In genomic region chr11:101120545-101121188, GRCm38 (mm10) we compare ENCODE assay signal across 8 mouse cellular contexts. TPM values are rescaled to one million over a fixed set of nuclear protein-coding genes. Genes with fewer than 3 reads are reported as not detected.
A peak's percentile ranks its signal among the peaks of the same experiment; 100 is the strongest.
DNase-seq lines count a peak whose midpoint lies in the region; ATAC-seq and TF ChIP-seq lines count a peak whose summit lies in the region.

No protein-coding gene starts in this region.

- DNase-seq in heart, postnatal 14 days, result no peak
- no peak for DNase-seq in liver, embryonic 11.5 days (ENCODE audit: low spot score)
- DNase-seq in thymus, postnatal 14 days, result peak; percentile 27
- DNase-seq in MN1 (ENCODE audit: low spot score), result no peak

- H3K27ac ChIP-seq in heart, embryonic 11.5 days (ENCODE audit: low read depth, low read length), result peak overlapping the region; percentile 91
- H3K27ac ChIP-seq in liver, embryonic 11.5 days (ENCODE audit: low read depth, low read length), result peak overlapping the region; percentile 88

- 24% methylated on average over 19 of the region's 19 CpGs for WGBS in heart, embryonic 11.5 days (ENCODE audit: insufficient replicate concordance)
- WGBS in liver, embryonic 11.5 days, result 25% methylated on average over 19 of the region's 19 CpGs

- peak overlapping the region; percentile 97 for H3K4me3 ChIP-seq in heart, embryonic 11.5 days (ENCODE audit: low read depth, low read length)
- H3K4me3 ChIP-seq in E14TG2a.4 (replicated peaks; ENCODE audit: low read length), result peak overlapping the region; percentile 97
- peak overlapping the region; percentile 88 for H3K4me3 ChIP-seq in erythroblast, embryonic 14.5 days (replicated peaks)
- peak overlapping the region; percentile 98 for H3K4me3 ChIP-seq in liver, embryonic 11.5 days (ENCODE audit: low read depth, low read length)

- H3K36me3 ChIP-seq in heart, embryonic 11.5 days (ENCODE audit: control insufficient read depth, insufficient read depth, low read length), result peaks cover under 1% of the 10 kb centered on the region; the same call in 1 of the 2 replicates
- H3K36me3 ChIP-seq in E14TG2a.4 (ENCODE audit: insufficient read depth, low read length), result peaks cover 67% of the 10 kb centered on the region
- peaks cover 66% of the 10 kb centered on the region for H3K36me3 ChIP-seq in erythroblast, embryonic 14.5 days (ENCODE audit: control insufficient read depth)
- H3K36me3 ChIP-seq in liver, embryonic 11.5 days (ENCODE audit: control insufficient read depth, insufficient read depth, low read length), result peaks cover 7% of the 10 kb centered on the region

- TF ChIP-seq CTCF in E14TG2a.4 (conservative IDR thresholded peaks at IDR 0.05; ENCODE audit: low read length), result no peak

- H3K9me3 ChIP-seq in heart, embryonic 11.5 days (replicated peaks; ENCODE audit: control insufficient read depth, low read length), result no peaks in the 10 kb centered on the region
- H3K9me3 ChIP-seq in E14TG2a.4 (ENCODE audit: low read length), result no peaks in the 10 kb centered on the region
- H3K9me3 ChIP-seq in erythroblast, embryonic 14.5 days (ENCODE audit: control insufficient read depth, low read length), result no peaks in the 10 kb centered on the region
- no peaks in the 10 kb centered on the region for H3K9me3 ChIP-seq in liver, embryonic 11.5 days (ENCODE audit: control insufficient read depth, low read length)

- peak overlapping the region; percentile 91 for H3K4me2 ChIP-seq in heart, embryonic 11.5 days
- peak overlapping the region; percentile 89 for H3K4me2 ChIP-seq in liver, embryonic 11.5 days

- H3K4me1 ChIP-seq in heart, embryonic 11.5 days (ENCODE audit: control insufficient read depth, insufficient read depth, low read length), result peaks cover 19% of the 10 kb centered on the region
- H3K4me1 ChIP-seq in E14TG2a.4 (replicated peaks; ENCODE audit: low read depth, low read length), result peaks cover 34% of the 10 kb centered on the region
- peaks cover 51% of the 10 kb centered on the region for H3K4me1 ChIP-seq in erythroblast, embryonic 14.5 days (ENCODE audit: control insufficient read depth)
- H3K4me1 ChIP-seq in liver, embryonic 11.5 days (replicated peaks; ENCODE audit: control insufficient read depth, insufficient read depth, low read length), result peaks cover 18% of the 10 kb centered on the region

- ATAC-seq in heart, embryonic 11.5 days (replicated peaks; ENCODE audit: insufficient number of reproducible peaks, low FRiP score, low TSS enrichment), result no peak
- no peak for ATAC-seq in liver, embryonic 11.5 days (replicated peaks; ENCODE audit: low FRiP score)
- no peak for ATAC-seq in granulocyte monocyte progenitor cell, adult 5-6 weeks (replicated peaks; ENCODE audit: poor library complexity, severe bottlenecking)

- no peaks in the 10 kb centered on the region for H3K27me3 ChIP-seq in heart, embryonic 11.5 days (ENCODE audit: control insufficient read depth, insufficient read depth, low read length)
- H3K27me3 ChIP-seq in E14TG2a.4 (ENCODE audit: insufficient read depth, low read length), result no peaks in the 10 kb centered on the region
- H3K27me3 ChIP-seq in erythroblast, embryonic 14.5 days (ENCODE audit: control insufficient read depth), result no peaks in the 10 kb centered on the region
- H3K27me3 ChIP-seq in liver, embryonic 11.5 days (replicated peaks; ENCODE audit: control insufficient read depth, insufficient read depth, low read length), result no peaks in the 10 kb centered on the region

- intact Hi-C loops in heart, postnatal 14 days (cut with DNase I), result no loop called here

- peak overlapping the region; percentile 96 for H3K9ac ChIP-seq in heart, embryonic 11.5 days (ENCODE audit: low read depth, low read length)
- peak overlapping the region; percentile 62 for H3K9ac ChIP-seq in liver, embryonic 11.5 days (ENCODE audit: low read depth, low read length)

RNA-seq across cellular contexts. Expression of gene Tubg1, which starts 0.9 kb away (rescaled TPM):
- polyA plus RNA-seq in heart, embryonic 11.5 days (2014; fragmentation: Nextera tagmentation; extraction: Ambion mirVana), result 82.1 and 83.5 TPM in 2 replicates
- total RNA-seq in heart, postnatal 14 days (2021), result 10 to 100 TPM; 20.9 to 25.8 TPM
- 22.0 and 23.7 TPM in 2 replicates for polyA plus RNA-seq in erythroblast, embryonic 14.5 days (2012)
- polyA plus RNA-seq in liver, embryonic 11.5 days (2014; fragmentation: Nextera tagmentation; extraction: Ambion mirVana), result 82.3 and 85.3 TPM in 2 replicates
- 27.6 and 53.4 TPM in 2 replicates for total RNA-seq in granulocyte monocyte progenitor cell, adult 5-6 weeks (2014; fragmentation: Nextera tagmentation)
- 25.8 and 43.7 TPM in 2 replicates for total RNA-seq in granulocyte monocyte progenitor cell, adult 5-6 weeks (2017)

RNA-seq across cellular contexts. Expression of gene Retreg3, which starts 1.0 kb away (rescaled TPM):
- polyA plus RNA-seq in heart, embryonic 11.5 days (2014; fragmentation: Nextera tagmentation; extraction: Ambion mirVana), result 5.5 and 9.2 TPM in 2 replicates
- total RNA-seq in heart, postnatal 14 days (2021), result 10 to 100 TPM; 37.7 to 40.0 TPM
- 1.6 and 1.7 TPM in 2 replicates for polyA plus RNA-seq in erythroblast, embryonic 14.5 days (2012)
- polyA plus RNA-seq in liver, embryonic 11.5 days (2014; fragmentation: Nextera tagmentation; extraction: Ambion mirVana), result 11.5 and 12.2 TPM in 2 replicates
- total RNA-seq in granulocyte monocyte progenitor cell, adult 5-6 weeks (2014; fragmentation: Nextera tagmentation), result 12.3 and 15.7 TPM in 2 replicates
- total RNA-seq in granulocyte monocyte progenitor cell, adult 5-6 weeks (2017), result 20.0 and 27.4 TPM in 2 replicates

RNA-seq across cellular contexts. Expression of gene Psmc3ip, which starts 25.4 kb away (rescaled TPM):
- 23.1 and 27.5 TPM in 2 replicates for polyA plus RNA-seq in heart, embryonic 11.5 days (2014; fragmentation: Nextera tagmentation; extraction: Ambion mirVana)
- total RNA-seq in heart, postnatal 14 days (2021), result 1 to 10 TPM; 2.0 to 2.2 TPM
- polyA plus RNA-seq in erythroblast, embryonic 14.5 days (2012), result 3.9 and 5.2 TPM in 2 replicates
- 40.7 and 42.8 TPM in 2 replicates for polyA plus RNA-seq in liver, embryonic 11.5 days (2014; fragmentation: Nextera tagmentation; extraction: Ambion mirVana)
- 51.8 and 62.8 TPM in 2 replicates for total RNA-seq in granulocyte monocyte progenitor cell, adult 5-6 weeks (2014; fragmentation: Nextera tagmentation)
- total RNA-seq in granulocyte monocyte progenitor cell, adult 5-6 weeks (2017), result 42.9 and 63.5 TPM in 2 replicates

RNA-seq across cellular contexts. Expression of gene Mlx, which starts 33.6 kb away (rescaled TPM):
- 34.5 and 36.0 TPM in 2 replicates for polyA plus RNA-seq in heart, embryonic 11.5 days (2014; fragmentation: Nextera tagmentation; extraction: Ambion mirVana)
- total RNA-seq in heart, postnatal 14 days (2021), result 10 to 100 TPM; 17.4 to 17.6 TPM
- 1.4 and 1.7 TPM in 2 replicates for polyA plus RNA-seq in erythroblast, embryonic 14.5 days (2012)
- polyA plus RNA-seq in liver, embryonic 11.5 days (2014; fragmentation: Nextera tagmentation; extraction: Ambion mirVana), result 45.3 and 45.6 TPM in 2 replicates
- total RNA-seq in granulocyte monocyte progenitor cell, adult 5-6 weeks (2014; fragmentation: Nextera tagmentation), result 76.1 and 81.6 TPM in 2 replicates
- total RNA-seq in granulocyte monocyte progenitor cell, adult 5-6 weeks (2017), result 68.2 and 82.4 TPM in 2 replicates

RNA-seq across cellular contexts. Expression of gene Tubg2, which starts 35.0 kb away (rescaled TPM):
- polyA plus RNA-seq in heart, embryonic 11.5 days (2014; fragmentation: Nextera tagmentation; extraction: Ambion mirVana), result 4.3 TPM in 2 replicates
- total RNA-seq in heart, postnatal 14 days (2021), result 1 to 10 TPM; 2.2 to 2.9 TPM
- not detected in 2 replicates for polyA plus RNA-seq in erythroblast, embryonic 14.5 days (2012)
- polyA plus RNA-seq in liver, embryonic 11.5 days (2014; fragmentation: Nextera tagmentation; extraction: Ambion mirVana), result 1.3 and 1.8 TPM in 2 replicates
- not detected in 2 replicates for total RNA-seq in granulocyte monocyte progenitor cell, adult 5-6 weeks (2014; fragmentation: Nextera tagmentation)
- total RNA-seq in granulocyte monocyte progenitor cell, adult 5-6 weeks (2017), result not detected in 2 replicates
